Mouse (Mus musculus) lung, embryonic 16.5 days (tissue): ENCODE measurements at regions not wholly inside any gene's neighbourhood (a gene's known extent, or its start where the extent isn't known, plus 50 kb on each side); places are given as distances from the start of the nearest gene placed in this dataset.

ENCODE experiments used
- ATAC-seq: fragments of 200-750 bp; cut with Nextera tagmentation; 2 replicates; pipeline ENCODE4 v1.8.0; 2017; ENCODE audit warnings: low read depth, mild to moderate bottlenecking, moderate library complexity
- H3K27ac ChIP-seq: fragments of 300-500 bp; sonication (generic); 2 replicates; pipeline ENCODE4 v1.5.1; 2014; ENCODE audit warnings: mild to moderate bottlenecking, control low read depth, low read length
- H3K27me3 ChIP-seq: fragments of 300-500 bp; sonication (generic); 2 replicates; pipeline ENCODE4 v1.6.1; 2014; ENCODE audit warnings: low read depth, low read length, mixed read lengths; ENCODE audit not compliant: control insufficient read depth, insufficient read depth
- H3K36me3 ChIP-seq: fragments of 300-500 bp; sonication (generic); 2 replicates; pipeline ENCODE4 v1.6.1; 2014; ENCODE audit warnings: low read length; ENCODE audit not compliant: control insufficient read depth, insufficient read depth
- H3K4me1 ChIP-seq: fragments of 300-500 bp; sonication (generic); replicated peaks from 2 replicates; pipeline ENCODE4 v1.6.1; 2014; ENCODE audit warnings: low read length, mixed read lengths; ENCODE audit not compliant: control insufficient read depth, insufficient read depth
- H3K4me2 ChIP-seq: fragments of 300-500 bp; sonication (generic); 2 replicates; pipeline ENCODE4 v1.6.1; 2014; ENCODE audit warnings: low read depth, low read length, control low read depth
- H3K4me3 ChIP-seq: fragments of 300-500 bp; sonication (generic); 2 replicates; pipeline ENCODE4 v1.5.1; 2014; ENCODE audit warnings: mild to moderate bottlenecking, low read length, control low read depth
- H3K9ac ChIP-seq: fragments of 300-500 bp; sonication (generic); 2 replicates; pipeline ENCODE4 v1.6.1; 2014; ENCODE audit warnings: low read length, control low read depth
- H3K9me3 ChIP-seq: fragments of 300-500 bp; sonication (generic); 2 replicates; pipeline ENCODE4 v1.6.1; 2016; ENCODE audit warnings: low read length; ENCODE audit not compliant: control insufficient read depth
- WGBS: fragments of 180-500 bp; shearing (Covaris S2); extraction: QIAGEN DNeasy Blood & Tissue Kit; methylation state at CpG from one replicate; pipeline ENCODE4 v1.1.7; 2014; 5-methylcytosine and 5-hydroxymethylcytosine counted together

DNA sequence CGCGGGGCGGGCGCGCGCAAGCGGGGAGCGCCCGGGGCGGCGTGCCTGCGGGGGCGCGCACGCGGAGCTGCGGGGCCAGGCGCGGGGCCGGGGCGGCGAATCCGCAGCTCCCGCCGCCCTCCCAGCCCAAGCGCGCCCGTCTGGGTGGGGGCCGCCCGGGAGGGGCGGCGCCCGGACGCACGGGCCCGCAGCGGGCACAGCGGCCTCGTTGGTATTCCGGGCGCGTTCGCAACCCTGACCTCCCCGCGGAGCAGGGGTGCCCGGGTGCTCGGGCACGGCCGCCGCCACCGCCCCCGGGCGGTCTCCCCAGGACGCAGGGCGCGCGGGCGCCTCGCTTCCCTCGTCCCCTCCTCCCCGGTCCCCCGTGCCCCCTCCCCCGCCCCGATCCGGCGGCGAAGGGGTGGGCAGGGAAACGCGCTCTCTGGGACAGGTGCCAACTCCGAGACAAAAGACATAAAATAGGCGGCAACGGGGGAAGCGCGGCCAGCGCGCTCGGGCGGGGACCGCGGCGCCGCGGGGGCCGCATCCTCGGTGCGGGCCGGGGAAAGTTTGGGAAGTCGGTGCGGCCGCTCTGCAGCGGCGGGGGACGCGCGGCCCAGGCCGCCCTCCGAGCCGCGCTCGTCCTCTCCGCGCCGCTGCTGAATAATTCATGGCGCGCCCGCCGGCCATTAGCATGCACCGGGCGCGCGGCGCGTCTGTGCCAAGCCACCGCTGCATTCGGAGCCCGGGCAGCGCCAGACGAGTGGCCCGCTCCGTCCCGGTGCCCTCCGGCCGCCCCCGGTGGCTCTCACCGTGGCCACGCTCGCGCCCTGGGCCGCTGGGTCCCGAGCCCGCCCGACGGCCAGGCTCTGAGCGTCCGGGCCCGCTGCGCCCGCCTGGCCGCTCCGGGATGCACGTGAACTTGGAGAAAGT lies 63.7 kb upstream of the Ppara start:
- peak; percentile 84 for ATAC-seq
- Histone ChIP-seq H3K4me3 (peak overlapping the region; percentile 98), H3K9ac (peak overlapping the region; percentile 100), H3K27ac (peak overlapping the region; percentile 100), H3K27me3 (no peaks in the 10 kb centered on the region), H3K4me1 (peaks cover 43% of the 10 kb centered on the region), H3K4me2 (peak overlapping the region; percentile 86), H3K36me3 (peaks cover 5% of the 10 kb centered on the region; the same call in 1 of the 2 replicates), H3K9me3 (no peaks in the 10 kb centered on the region)
- WGBS, result 0% methylated on average over 67 of the region's 141 CpGs

DNA sequence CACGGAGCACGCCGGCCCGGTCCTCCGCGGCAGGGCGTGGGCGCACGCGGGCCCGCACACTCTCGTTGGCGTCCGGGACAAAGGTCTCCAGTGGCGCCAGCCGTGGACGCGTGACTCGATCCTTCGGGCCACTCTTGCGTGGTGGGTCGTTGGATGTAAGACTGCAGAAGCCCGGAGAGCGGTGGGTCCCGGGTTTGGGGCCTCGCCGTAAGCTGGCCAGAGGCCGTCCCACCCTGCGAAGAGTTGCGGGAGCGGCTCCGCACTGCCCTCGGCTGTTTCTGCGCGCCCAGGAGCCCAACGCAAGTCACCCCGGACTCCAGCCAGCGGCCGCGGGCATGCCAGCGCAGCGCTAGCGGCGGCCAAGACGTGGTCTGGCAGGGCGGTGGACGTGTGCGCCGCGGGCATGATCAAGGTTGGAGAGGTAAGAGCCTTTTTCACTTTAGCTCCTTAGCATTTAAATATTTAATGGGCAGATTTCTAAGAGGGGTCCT lies 63.0 kb upstream of the Ppara start:
- no peak for ATAC-seq
- Histone ChIP-seq H3K9me3 (no peaks in the 10 kb centered on the region), H3K27me3 (no peaks in the 10 kb centered on the region), H3K9ac (peak overlapping the region; percentile 100), H3K4me2 (peak overlapping the region; percentile 86), H3K27ac (peak overlapping the region; percentile 100), H3K36me3 (peaks cover 6% of the 10 kb centered on the region; the same call in 1 of the 2 replicates), H3K4me1 (peaks cover 45% of the 10 kb centered on the region), H3K4me3 (peak overlapping the region; percentile 98)
- under 1% methylated on average over 50 of the region's 50 CpGs for WGBS

DNA sequence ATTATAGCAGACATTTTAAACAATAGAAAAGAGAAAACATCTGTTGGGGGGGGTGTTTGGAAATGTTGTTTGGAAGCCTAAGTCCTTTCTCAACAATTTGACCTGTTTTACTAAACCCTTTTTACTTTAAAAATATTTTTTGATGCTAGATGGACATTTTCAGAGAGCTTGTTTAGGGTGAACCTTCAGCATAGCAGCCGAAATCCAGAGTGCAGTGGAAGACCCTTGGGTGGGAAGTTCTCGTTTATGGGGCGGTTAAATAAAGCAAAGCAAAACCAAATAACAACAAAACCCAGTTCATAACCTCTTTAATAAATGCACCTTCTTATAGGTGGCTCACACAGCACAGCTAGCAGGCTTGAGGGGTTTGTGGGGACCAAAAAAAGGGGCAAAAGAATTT lies 62.4 kb upstream of the Ppara start:
- H3K27ac ChIP-seq, result no peak overlapping the region
- 36% methylated on average over 3 of the region's 3 CpGs for WGBS
- H3K9ac ChIP-seq, result peak overlapping the region; percentile 100
- no peaks in the 10 kb centered on the region for H3K9me3 ChIP-seq
- no peak for ATAC-seq
- peak overlapping the region; percentile 86 for H3K4me2 ChIP-seq
- H3K4me3 ChIP-seq, result peak overlapping the region; percentile 98
- H3K4me1 ChIP-seq, result peaks cover 51% of the 10 kb centered on the region
- peaks cover 7% of the 10 kb centered on the region; the same call in 1 of the 2 replicates for H3K36me3 ChIP-seq
- no peaks in the 10 kb centered on the region for H3K27me3 ChIP-seq

DNA sequence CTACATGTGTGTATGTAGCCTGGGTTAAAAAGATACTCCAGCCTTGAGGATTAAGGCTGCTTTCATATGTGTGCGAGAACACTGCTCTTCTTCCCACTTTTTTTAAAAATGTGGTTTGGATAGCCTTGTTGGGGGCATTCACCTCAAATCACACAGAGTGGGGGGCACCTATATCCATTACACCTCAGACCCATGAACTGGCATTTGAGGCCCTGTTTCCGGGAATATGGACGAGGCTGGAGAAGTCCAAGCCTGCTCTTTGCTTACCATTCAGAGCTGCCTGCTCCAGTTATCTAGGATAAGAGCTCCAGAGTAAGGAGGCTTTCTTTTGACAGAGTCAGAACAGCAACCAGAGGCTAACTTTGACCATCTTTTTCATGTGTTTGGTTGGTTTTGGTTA lies 61.9 kb upstream of the Ppara start:
- Histone ChIP-seq H3K36me3 (peaks cover 7% of the 10 kb centered on the region; the same call in 1 of the 2 replicates), H3K27ac (peak overlapping the region; percentile 20; the same call in 1 of the 2 replicates), H3K9ac (peak overlapping the region; percentile 100), H3K9me3 (no peaks in the 10 kb centered on the region), H3K4me2 (peak overlapping the region; percentile 86), H3K4me3 (peak overlapping the region; percentile 98), H3K27me3 (no peaks in the 10 kb centered on the region), H3K4me1 (peaks cover 52% of the 10 kb centered on the region)
- ATAC-seq, result no peak
- 26% methylated on average over 3 of the region's 3 CpGs for WGBS

DNA sequence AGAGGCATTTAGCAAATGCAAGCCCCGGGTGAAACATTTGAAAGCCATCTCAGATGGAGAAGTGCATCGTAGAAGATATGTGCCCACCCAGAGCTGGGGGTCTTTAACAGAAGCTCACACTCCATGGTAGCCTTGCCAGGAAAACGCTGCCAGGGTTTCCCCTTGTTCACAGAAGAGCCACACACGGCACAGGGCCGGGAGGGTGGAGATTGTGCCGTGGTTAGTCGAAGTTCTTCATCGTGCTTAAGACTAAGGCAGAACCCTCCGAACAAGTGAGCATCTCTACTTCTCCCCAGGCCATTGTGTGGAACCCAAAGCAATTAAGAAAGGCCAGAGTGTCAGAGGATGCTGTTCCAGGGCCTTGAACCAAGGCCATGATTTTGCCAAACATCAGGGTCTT lies 61.3 kb upstream of the Ppara start:
- Histone ChIP-seq H3K9me3 (no peaks in the 10 kb centered on the region), H3K27me3 (no peaks in the 10 kb centered on the region), H3K4me3 (peak overlapping the region; percentile 98), H3K9ac (peak overlapping the region; percentile 100), H3K27ac (no peak overlapping the region), H3K4me1 (peaks cover 56% of the 10 kb centered on the region), H3K4me2 (peak overlapping the region; percentile 86), H3K36me3 (peaks cover 7% of the 10 kb centered on the region; the same call in 1 of the 2 replicates)
- no peak for ATAC-seq
- 57% methylated on average over 9 of the region's 9 CpGs for WGBS

GRCm38 (mm10) chr15:85674191-85674984 lies 60.4 kb upstream of the Ppara start:
- peak overlapping the region; percentile 61 for H3K9ac ChIP-seq
- peaks cover 56% of the 10 kb centered on the region for H3K4me1 ChIP-seq
- ATAC-seq, result no peak
- 76% methylated on average over 9 of the region's 9 CpGs for whole genome bisulfite sequencing
- peaks cover 7% of the 10 kb centered on the region; the same call in 1 of the 2 replicates for H3K36me3 ChIP-seq
- peak overlapping the region; percentile 20; the same call in 1 of the 2 replicates for H3K27ac ChIP-seq
- no peaks in the 10 kb centered on the region for H3K9me3 ChIP-seq
- H3K27me3 ChIP-seq, result no peaks in the 10 kb centered on the region
- H3K4me2 ChIP-seq, result peak overlapping the region; percentile 86
- peak overlapping the region; percentile 98 for H3K4me3 ChIP-seq

GRCm38 (mm10) chr15:85675126-85675525 lies 59.7 kb upstream of the Ppara start:
- Histone ChIP-seq H3K27me3 (no peaks in the 10 kb centered on the region), H3K4me1 (peaks cover 55% of the 10 kb centered on the region), H3K27ac (no peak overlapping the region), H3K9ac (peak overlapping the region; percentile 38; the same call in 1 of the 2 replicates), H3K4me2 (no peak overlapping the region), H3K9me3 (no peaks in the 10 kb centered on the region), H3K36me3 (peaks cover 7% of the 10 kb centered on the region; the same call in 1 of the 2 replicates), H3K4me3 (no peak overlapping the region)
- ATAC-seq, result no peak
- WGBS, result 77% methylated on average over 7 of the region's 7 CpGs

DNA sequence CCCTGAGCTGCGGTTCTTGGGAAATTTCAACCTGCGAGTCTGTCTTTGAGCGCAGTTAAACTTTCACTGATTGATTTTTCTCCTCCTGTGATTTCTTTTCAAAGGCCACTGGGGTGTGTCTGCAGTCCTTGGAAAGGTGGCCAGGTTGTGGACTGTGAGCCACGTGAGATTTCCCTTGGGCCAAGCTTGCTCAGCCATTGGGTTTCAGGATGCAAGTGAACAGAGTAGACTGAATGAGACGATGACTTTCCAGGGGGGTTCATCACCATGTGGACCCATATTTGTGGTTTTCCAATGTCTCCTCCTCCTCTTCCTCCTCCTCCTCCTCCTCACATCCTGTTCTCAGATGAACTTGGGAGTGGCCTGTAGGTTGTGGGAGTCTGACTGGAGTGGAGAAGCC lies 59.0 kb upstream of the Ppara start:
- H3K36me3 ChIP-seq, result peaks cover 7% of the 10 kb centered on the region; the same call in 1 of the 2 replicates
- no peak overlapping the region for H3K4me2 ChIP-seq

DNA sequence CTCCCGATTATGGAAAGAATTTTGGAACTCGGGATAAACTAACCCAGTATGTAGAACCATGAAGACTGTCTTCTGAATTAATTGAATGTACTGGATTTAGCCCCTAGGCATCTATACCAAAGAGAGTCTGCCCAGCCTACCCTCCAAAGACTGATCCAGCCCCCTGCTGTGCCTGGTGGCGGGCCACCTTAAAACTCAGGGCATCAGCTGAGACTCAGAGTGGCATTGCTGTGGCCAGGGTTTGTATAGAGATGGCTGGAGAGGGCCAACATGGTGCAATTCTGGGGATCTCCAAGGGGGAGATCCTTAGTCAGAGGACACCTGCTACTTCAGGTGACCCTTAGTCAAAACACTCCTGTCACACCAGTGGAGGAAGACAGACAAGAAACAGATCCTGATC lies 58.6 kb upstream of the Ppara start:
- Histone ChIP-seq H3K27me3 (no peaks in the 10 kb centered on the region), H3K27ac (no peak overlapping the region), H3K36me3 (peaks cover 7% of the 10 kb centered on the region; the same call in 1 of the 2 replicates), H3K4me1 (peaks cover 63% of the 10 kb centered on the region), H3K4me2 (no peak overlapping the region), H3K9me3 (no peaks in the 10 kb centered on the region), H3K9ac (no peak overlapping the region), H3K4me3 (no peak overlapping the region)
- no peak for ATAC-seq
- 80% methylated on average over 3 of the region's 3 CpGs for WGBS

More for the DNA sequence above, 59.0 kb upstream of the Ppara start:
- 75% methylated on average over 5 of the region's 5 CpGs for WGBS
- Histone ChIP-seq H3K9me3 (no peaks in the 10 kb centered on the region), H3K4me3 (no peak overlapping the region), H3K27ac (no peak overlapping the region), H3K27me3 (no peaks in the 10 kb centered on the region), H3K4me1 (peaks cover 59% of the 10 kb centered on the region), H3K9ac (no peak overlapping the region)
- ATAC-seq, result no peak
